Mouse (Mus musculus) heart, embryonic 16.5 days (tissue): ENCODE measurements around the gene Arl6ip1. TPM values are rescaled to one million over a fixed set of nuclear protein-coding genes. Genes with fewer than 3 reads are reported as not detected.
"Not testable (repeated sequence)": the region's sequence is repeated elsewhere in the genome, so short reads cannot be mapped to it uniquely, and the experiment has no call there.

Experiments
- ATAC-seq: fragments of 200-750 bp; cut with Nextera tagmentation; replicated peaks from 2 replicates; pipeline ENCODE4 v1.8.0; 2017; ENCODE audit warnings: moderate number of reproducible peaks; ENCODE audit not compliant: insufficient read depth, low FRiP score; ENCODE audit errors: extremely low read depth
- H3K27ac ChIP-seq: fragments of 300-500 bp; sonication (generic); 2 replicates; pipeline ENCODE4 v1.5.1; 2014; ENCODE audit warnings: mild to moderate bottlenecking, low read length, control low read depth, moderate library complexity
- H3K27me3 ChIP-seq: fragments of 300-500 bp; sonication (generic); 2 replicates; pipeline ENCODE4 v1.6.1; 2014; ENCODE audit warnings: low read length, mixed read lengths; ENCODE audit not compliant: control insufficient read depth, insufficient read depth
- H3K36me3 ChIP-seq: fragments of 300-500 bp; sonication (generic); 2 replicates; pipeline ENCODE4 v1.6.1; 2014; ENCODE audit not compliant: control insufficient read depth, insufficient read depth
- H3K4me1 ChIP-seq: fragments of 300-500 bp; sonication (generic); 2 replicates; pipeline ENCODE4 v1.6.1; 2014; ENCODE audit warnings: low read length, mixed read lengths; ENCODE audit not compliant: control insufficient read depth, insufficient read depth
- H3K4me2 ChIP-seq: fragments of 300-500 bp; sonication (generic); 2 replicates; pipeline ENCODE4 v1.6.1; 2014; ENCODE audit warnings: low read depth, mild to moderate bottlenecking, control low read depth, low read length
- H3K4me3 ChIP-seq: fragments of 300-500 bp; sonication (generic); 2 replicates; pipeline ENCODE4 v1.5.1; 2014; ENCODE audit warnings: mild to moderate bottlenecking, control low read depth, low read length
- H3K9ac ChIP-seq: fragments of 300-500 bp; sonication (generic); 2 replicates; pipeline ENCODE4 v1.6.1; 2014; ENCODE audit warnings: low read length, control low read depth
- H3K9me3 ChIP-seq: fragments of 300-500 bp; sonication (generic); replicated peaks from 2 replicates; pipeline ENCODE4 v1.6.1; 2016; ENCODE audit warnings: low read length; ENCODE audit not compliant: control insufficient read depth
- WGBS: fragments of 180-500 bp; shearing (Covaris S2); extraction: QIAGEN DNeasy Blood & Tissue Kit; methylation state at CpG from one replicate; pipeline ENCODE4 v1.1.7; 2014; 5-methylcytosine and 5-hydroxymethylcytosine counted together
- polyA plus RNA-seq: library from polyadenylated mRNA; unstranded; fragments of >200 nt; fragmentation: Nextera tagmentation; extraction: Ambion mirVana; gene quantifications from 2 replicates; pipeline ENCODE4 v1.2.1, GENCODE M21; 2015

Arl6ip1 gene
- 270 and 274 TPM in 2 replicates for polyA plus RNA-seq

GRCm38 (mm10) chr7:118129430-118130041, at the start of gene Arl6ip1:
Gene Arl6ip1, minus strand, starts transcription at chr7:118129662.
- peak within 1 kb of the TSS; percentile 83 for H3K4me2 ChIP-seq
- ATAC-seq, result peak; percentile 99
- peak within 1 kb of the TSS; percentile 91 for H3K9ac ChIP-seq
- no peaks in the 10 kb centered on the region for H3K9me3 ChIP-seq
- peaks cover 10% of the 10 kb centered on the region for H3K36me3 ChIP-seq
- H3K27ac ChIP-seq, result peak within 1 kb of the TSS; percentile 90
- H3K27me3 ChIP-seq, result no peaks in the 10 kb centered on the region
- WGBS, result under 1% methylated on average over 39 of the region's 39 CpGs
- H3K4me1 ChIP-seq, result peaks cover 28% of the 10 kb centered on the region
- peak within 1 kb of the TSS; percentile 86 for H3K4me3 ChIP-seq

DNA sequence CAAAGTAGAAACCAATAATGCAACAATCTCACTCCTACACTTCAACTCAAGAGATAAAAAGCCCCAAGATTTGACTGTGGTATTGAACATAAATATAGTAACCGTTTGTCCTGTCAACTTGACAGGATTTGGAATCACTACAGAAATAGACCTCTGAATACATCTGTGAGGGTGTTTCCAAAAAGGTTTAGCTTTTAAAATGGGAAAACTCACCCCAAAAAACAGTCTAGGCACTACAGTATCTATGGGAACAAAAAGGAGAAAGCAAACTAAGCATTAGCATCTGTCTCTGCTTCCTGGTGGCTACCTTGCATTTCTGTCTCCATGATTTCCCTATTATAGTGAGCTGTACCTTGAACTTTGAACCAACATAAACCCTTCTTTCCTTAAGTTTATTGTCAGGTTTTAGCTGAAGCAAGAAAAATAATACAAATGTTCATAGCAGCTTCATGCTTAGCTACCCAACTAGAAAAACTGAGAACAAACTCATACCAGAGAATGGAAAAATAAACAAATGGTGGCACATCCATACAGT, 46.4 kb upstream of the Arl6ip1 start:
- Histone ChIP-seq H3K4me3 (no peak overlapping the region), H3K9ac (no peak overlapping the region), H3K27me3 (no peaks in the 10 kb centered on the region), H3K36me3 (peaks cover 44% of the 10 kb centered on the region), H3K27ac (no peak overlapping the region), H3K4me2 (no peak overlapping the region), H3K9me3 (no peaks in the 10 kb centered on the region), H3K4me1 (peaks cover 2% of the 10 kb centered on the region)
- 46% methylated on average over 1 of the region's 1 CpGs for WGBS
- ATAC-seq, result no peak

DNA sequence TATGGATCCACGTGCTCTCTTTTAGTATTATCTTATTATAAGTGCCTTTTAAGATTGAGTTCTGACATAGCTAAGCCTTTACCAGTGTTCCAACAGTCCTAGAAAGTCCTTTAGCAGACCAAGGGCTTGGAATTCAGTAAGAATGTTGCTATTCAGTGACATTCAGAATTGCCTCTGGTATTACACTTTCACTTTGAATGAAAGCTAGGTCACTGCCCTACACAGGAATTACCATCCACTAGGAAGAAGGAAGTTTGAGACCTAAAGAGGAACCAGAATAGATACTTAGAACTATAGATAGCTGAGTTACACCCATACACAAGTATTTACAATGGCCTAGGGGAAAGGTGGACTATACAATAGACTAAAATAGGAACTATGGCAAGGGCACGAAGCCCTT, 40.7 kb upstream of the Arl6ip1 start:
- not testable (repeated sequence) for H3K4me1 ChIP-seq, H3K4me2 ChIP-seq, H3K27me3 ChIP-seq, H3K4me3 ChIP-seq, H3K9me3 ChIP-seq, H3K27ac ChIP-seq, H3K9ac ChIP-seq, ATAC-seq
- H3K36me3 ChIP-seq, result peaks cover 47% of the 10 kb centered on the region
- 71% methylated on average over 2 of the region's 2 CpGs for WGBS

DNA sequence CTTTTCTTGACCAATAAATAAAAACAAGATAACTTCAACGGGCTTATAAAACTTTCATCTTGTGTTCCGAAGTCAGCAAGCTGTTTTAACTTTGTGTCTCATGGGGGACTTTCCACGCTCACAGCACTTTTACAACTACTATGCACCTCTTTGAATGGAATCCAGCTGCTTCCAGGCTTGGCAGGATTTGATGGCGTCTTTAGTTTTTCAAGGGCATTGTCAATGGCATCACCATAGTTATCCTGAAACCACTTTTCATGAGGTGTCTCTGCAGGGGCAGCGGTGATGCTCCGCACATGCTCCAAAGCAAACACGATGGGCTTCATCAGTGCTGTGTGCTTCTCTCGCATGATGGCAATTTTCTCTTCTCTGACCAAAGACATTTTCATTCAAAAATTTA, 33.5 kb upstream of the Arl6ip1 start:
- Histone ChIP-seq H3K9me3 (no peaks in the 10 kb centered on the region), H3K4me3 (no peak overlapping the region), H3K36me3 (peaks cover 46% of the 10 kb centered on the region), H3K27ac (no peak overlapping the region), H3K4me1 (no peaks in the 10 kb centered on the region), H3K9ac (no peak overlapping the region), H3K4me2 (no peak overlapping the region), H3K27me3 (no peaks in the 10 kb centered on the region)
- WGBS, result 89% methylated on average over 8 of the region's 8 CpGs
- no peak for ATAC-seq

DNA sequence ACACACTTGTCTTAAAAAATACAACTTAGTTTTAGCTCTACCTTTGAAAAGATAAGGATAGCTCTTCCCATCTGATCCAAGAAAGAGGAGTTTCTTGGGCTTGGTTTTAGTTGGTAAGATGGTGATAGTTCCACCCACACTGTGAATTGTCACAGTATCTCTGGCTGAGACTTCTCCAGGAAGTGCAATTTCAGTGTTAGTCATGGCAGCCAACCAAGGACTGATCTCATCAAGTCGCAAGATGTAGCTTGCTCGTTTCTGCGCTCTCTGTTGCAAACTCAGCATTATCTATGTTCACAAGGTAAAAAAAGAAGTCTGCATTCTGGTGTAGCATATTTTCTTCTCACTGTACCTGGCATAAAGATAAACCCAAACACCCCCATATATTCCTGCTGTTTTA, 30.7 kb upstream of the Arl6ip1 start:
- Histone ChIP-seq H3K9me3 (no peaks in the 10 kb centered on the region), H3K4me2 (no peak overlapping the region), H3K9ac (no peak overlapping the region), H3K27me3 (no peaks in the 10 kb centered on the region), H3K4me1 (no peaks in the 10 kb centered on the region), H3K36me3 (peaks cover 39% of the 10 kb centered on the region), H3K27ac (no peak overlapping the region), H3K4me3 (no peak overlapping the region)
- 73% methylated on average over 3 of the region's 3 CpGs for WGBS
- ATAC-seq, result no peak

GRCm38 (mm10) chr7:118156461-118156860, 27.0 kb upstream of the Arl6ip1 start:
- Histone ChIP-seq H3K27ac (no peak overlapping the region), H3K27me3 (no peaks in the 10 kb centered on the region), H3K4me3 (no peak overlapping the region), H3K9me3 (no peaks in the 10 kb centered on the region), H3K4me1 (no peaks in the 10 kb centered on the region), H3K9ac (no peak overlapping the region), H3K36me3 (peaks cover 54% of the 10 kb centered on the region), H3K4me2 (no peak overlapping the region)
- WGBS, result 68% methylated on average over 7 of the region's 7 CpGs
- no peak for ATAC-seq

- Histone ChIP-seq H3K27ac (no peak overlapping the region), H3K4me1 (no peaks in the 10 kb centered on the region), H3K9ac (no peak overlapping the region), H3K9me3 (no peaks in the 10 kb centered on the region), H3K4me2 (no peak overlapping the region), H3K36me3 (peaks cover 55% of the 10 kb centered on the region), H3K27me3 (no peaks in the 10 kb centered on the region), H3K4me3 (no peak overlapping the region)
- 88% methylated on average over 6 of the region's 6 CpGs for WGBS
- ATAC-seq, result no peak
Measured at GRCm38 (mm10) chr7:118154150-118154549, 24.7 kb upstream of the Arl6ip1 start.

DNA sequence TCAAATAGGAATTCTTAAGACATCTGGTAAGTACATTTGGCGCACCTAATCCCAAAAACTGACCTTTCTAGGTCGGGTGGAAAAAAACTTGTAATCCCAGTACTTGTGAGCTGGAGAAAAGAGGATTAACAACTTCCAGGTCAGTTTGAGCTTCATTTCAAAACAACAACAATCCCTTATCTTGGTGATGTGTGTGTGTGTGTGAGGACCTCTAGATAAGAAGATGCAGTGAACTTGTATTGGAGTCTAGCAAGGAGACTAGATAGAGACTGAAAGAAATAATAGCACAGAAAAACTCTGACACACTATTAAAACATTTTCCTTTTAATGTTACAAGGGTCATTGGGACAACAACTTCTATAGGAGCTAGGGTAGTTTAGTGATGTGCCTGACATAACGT, 14.1 kb upstream of the Arl6ip1 start:
- peaks cover 61% of the 10 kb centered on the region for H3K36me3 ChIP-seq
- no peaks in the 10 kb centered on the region for H3K9me3 ChIP-seq
- H3K4me2 ChIP-seq, result no peak overlapping the region
- no peaks in the 10 kb centered on the region for H3K27me3 ChIP-seq
- no peak for ATAC-seq
- no peak overlapping the region for H3K4me3 ChIP-seq
- no peak overlapping the region for H3K27ac ChIP-seq
- WGBS, result 84% methylated on average over 3 of the region's 3 CpGs
- no peaks in the 10 kb centered on the region for H3K4me1 ChIP-seq
- no peak overlapping the region for H3K9ac ChIP-seq

DNA sequence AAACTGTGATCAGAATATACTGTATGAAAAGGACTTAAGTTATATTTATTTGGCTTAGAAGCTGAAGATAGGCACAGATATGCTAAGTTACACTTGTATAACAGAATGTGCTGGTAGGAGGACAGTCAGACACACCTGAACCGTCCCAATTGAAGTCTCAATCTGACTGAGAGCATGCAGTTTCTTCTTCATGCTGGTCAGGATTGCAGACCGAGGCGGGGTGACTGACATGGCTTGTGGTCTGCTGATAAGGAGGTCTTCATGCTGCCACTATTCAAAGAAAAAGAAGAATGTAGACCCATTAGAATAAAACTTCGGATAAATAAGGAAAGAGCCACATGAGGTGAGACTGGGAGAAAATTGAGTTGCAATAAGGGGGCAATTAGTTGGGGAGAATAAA, 13.7 kb upstream of the Arl6ip1 start:
- Histone ChIP-seq H3K4me3 (no peak overlapping the region), H3K36me3 (peaks cover 57% of the 10 kb centered on the region), H3K27me3 (no peaks in the 10 kb centered on the region), H3K27ac (no peak overlapping the region), H3K9ac (no peak overlapping the region), H3K9me3 (no peaks in the 10 kb centered on the region), H3K4me2 (no peak overlapping the region), H3K4me1 (no peaks in the 10 kb centered on the region)
- 85% methylated on average over 4 of the region's 4 CpGs for WGBS
- no peak for ATAC-seq
